Mouse (Mus musculus) kidney, postnatal 10 days (tissue): ENCODE measurements around the gene Tbc1d10c.

Source experiments
- DNase-seq: peaks from one replicate; pipeline ENCODE4 v3.0.0; 2021; ENCODE audit warnings: mixed read lengths

The Tbc1d10c gene

DNA sequence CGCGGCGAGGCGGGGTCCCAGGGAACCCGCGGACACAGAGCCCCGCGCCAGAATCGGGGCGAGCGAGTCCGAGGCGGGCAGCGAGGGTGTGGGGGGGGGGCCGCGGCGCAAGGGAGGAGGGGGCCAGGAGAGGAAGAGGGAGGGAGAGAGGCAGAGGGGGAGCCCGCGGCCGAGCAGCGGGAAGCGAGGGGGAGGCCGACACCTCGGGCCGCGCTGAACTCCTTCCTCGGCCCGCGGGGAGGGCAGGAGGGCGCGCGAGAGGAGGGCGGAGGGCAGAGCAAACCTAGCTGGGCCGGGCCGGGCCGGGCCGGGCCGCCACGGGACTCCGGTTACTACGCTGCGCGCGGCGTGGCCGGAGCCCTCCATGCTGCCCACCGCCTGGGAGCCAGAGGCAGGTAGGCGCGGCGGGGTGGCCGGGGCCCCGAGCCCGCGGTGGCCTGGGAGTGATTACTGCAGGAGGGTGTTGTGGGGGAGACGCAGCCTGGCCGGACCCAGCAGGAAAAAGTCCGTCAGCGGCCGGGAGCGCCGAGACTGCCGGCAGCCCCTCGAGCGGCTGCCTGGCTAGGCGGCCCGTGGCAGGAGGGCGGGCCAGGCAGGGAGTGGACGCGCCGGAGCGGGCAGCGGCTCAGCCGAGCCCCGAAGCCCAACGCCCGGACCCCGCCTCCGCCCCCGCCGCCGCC lies 23.8 kb upstream of the Tbc1d10c start:
- peak; percentile 71 for DNase-seq

DNA sequence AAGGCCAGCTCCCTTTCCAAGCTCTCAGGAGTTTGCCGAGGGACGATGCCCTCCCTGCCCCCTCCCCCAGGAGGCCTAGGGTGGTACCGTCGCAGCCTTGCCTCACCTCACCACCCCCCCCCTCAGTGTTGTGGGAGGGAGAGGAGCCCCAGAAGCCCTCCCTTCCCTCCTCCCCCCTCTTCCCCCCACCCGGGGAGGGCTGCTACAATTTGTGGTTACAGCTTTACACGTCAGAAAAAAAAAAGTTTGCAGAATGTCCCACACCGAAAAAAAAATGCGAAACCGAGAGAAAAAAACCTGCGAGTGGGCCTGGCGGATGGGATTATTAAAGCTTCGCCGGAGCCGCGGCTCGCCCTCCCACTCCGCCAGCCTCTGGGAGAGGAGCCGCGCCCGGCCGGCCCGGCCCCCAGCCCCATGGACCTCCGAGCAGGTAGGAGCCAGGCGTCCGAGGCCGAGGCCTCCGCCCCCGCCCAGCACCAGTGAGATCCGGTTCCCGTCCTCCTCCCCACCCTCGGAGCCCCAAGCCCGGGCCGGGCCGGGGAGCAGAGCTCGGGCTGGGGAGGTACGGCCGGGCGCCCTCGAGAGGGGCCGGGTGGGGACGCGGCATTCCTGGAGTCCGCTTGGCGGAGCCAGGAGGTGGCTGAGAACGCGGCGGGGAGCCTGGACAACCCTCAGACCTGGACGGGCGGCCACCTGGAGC lies 23.1 kb upstream of the Tbc1d10c start, which contains the start of the genes Clcf1 and AC109138.7:
Clcf1 (plus strand) TSS at position 168 of the 700 bp plus-strand sequence.
AC109138.7 (plus strand) TSS at position 287 of the 700 bp plus-strand sequence.
- peak; percentile 78 for DNase-seq

DNA sequence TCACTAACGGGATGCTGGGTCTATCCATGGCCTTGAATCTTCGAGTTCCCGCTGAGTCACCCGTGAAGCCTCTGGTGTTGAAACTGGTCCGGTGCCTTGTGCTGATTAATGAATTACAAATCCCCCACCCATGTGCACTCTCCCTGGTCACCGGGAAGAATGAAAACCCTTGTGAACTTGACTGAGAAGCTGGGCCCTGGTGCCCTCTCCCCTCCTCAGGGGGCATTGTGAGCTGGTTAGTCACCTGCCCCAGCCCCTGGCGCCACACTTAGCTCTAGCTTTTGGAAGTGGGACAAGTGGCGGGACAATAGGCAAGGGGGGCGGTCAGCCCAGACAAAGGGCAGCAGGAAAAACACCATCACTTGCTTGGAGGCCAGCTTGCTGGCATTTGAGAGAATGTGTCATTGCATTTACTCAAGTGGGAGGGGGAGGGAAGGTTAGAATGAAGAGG lies 22.5 kb upstream of the Tbc1d10c start:
- peak; percentile 67 for DNase-seq

DNA sequence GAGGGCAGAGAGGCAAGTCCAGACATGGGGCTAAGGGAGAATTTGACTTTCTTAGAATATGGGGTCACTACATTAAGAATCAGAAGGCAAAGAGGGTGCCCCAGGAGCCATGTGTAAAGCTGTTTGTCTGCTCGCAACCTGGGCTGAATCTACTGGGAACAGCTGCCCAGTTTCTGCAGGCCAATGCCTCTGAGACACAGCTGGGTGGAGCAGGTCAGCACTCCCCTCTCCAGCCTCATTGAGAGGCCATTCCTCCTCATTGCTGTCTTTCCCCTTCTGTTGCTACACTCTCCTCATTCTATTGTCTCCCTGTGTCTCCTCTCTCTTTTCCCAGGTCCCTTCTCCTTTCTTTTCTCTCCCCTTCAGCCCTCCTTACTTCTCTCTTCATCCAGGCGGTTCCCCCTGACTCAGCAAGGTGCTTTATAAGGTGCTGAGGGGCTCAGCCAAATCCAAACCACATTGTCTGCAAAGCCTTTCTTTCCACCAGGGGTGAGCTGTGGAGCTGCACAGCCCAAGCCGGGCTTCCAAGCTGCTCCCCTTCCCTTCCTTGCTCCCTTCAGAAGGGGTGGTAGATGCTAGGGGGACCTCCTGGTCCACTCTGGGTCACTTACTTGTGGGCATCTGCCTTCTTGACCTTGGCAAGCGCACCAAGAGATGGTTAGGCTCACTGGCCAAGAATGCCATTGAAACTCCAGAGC lies 21.0 kb upstream of the Tbc1d10c start:
- no peak for DNase-seq

DNA sequence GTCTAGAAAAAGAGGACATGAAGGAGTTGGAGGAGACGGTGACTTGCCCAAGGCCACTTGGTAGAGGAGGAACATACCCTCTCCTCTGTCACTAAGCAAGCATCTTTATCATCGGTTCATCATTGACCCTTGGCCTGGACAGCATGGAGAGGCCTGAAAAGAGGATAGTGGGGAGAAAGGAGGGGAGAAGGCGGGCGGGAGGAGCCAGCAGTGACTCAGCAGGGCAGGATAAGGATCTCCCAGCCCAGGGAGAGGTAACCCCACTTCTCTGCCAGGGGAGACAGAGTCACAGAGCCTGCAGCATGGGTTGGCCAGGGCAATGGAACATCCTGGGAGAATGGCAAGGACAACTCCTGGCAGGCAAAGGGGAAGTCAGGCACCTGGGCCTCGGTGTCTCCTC lies 17.5 kb upstream of the Tbc1d10c start:
- DNase-seq, result no peak

DNA sequence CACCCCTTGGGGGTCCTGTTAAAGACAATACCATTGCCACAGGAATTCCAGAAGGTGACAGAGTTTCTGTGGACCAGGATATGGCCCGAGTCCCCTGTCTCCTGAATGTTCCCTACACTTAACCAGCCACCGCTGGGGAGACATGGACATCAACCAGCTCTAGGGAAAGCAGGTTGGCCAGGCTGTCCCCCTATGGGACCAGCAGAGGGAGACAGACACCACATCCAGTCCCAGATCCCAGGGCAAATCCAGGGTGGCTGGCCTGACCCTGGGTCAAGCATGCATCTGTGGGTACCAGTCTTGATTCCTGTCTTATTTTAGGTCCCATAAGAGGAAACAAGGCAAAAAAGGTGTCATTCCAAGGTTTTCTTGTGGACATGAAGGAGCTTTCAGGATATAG lies 15.9 kb upstream of the Tbc1d10c start:
- DNase-seq, result peak; percentile 85

DNA sequence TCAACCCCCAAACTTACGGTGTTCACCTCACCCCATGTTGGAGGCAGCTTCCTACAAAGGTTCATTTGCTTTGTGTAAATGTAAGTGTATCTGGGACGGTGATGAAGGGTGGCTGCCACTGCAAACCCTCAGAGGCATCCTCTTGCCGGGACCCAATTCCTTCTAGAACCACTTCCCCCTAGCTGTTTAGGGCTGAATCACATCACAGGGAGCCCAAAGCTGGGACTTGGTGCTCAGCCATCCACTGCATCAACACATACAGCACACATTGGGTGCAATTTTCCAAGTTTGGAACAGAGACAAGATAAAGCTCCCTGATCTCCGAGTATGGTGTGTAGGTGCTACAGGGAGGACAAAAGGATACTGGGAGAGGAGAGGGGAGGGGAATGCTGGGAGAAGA lies 13.8 kb upstream of the Tbc1d10c start:
- no peak for DNase-seq

DNA sequence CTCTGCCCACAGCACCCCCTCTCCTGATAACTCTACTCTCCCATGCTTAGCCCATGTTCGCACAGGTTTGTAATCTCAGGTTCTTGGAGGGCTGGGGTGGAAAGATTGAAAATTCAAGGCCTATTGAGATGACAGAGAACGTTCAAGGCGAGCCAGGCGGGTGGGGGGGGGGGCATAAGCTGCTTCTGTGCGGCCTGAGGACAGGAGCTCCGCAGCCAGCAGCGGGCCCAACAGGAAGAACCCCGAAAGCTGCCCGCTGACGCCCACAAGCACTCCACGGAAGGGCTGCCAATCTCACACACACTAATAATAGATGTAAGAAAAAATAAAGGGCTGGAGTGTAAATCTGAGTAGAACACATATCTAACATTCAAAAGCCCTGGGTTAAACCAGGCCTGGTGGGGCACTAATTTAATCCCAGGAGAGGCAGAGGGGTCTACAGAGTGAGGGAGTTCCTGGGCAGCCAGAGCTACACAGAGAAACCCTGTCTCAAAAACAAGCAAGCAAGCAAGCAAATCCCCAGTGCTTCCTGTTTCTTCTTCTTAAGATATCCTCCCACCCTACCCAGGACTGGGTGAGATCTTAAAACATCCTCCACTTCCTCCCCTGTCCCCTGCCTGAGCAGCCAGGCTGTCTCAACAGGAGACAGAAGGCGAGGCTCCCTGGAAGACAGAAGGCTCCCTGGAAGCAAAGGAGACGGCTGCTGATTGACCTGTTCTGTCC lies 12.7 kb upstream of the Tbc1d10c start:
- no peak for DNase-seq

DNA sequence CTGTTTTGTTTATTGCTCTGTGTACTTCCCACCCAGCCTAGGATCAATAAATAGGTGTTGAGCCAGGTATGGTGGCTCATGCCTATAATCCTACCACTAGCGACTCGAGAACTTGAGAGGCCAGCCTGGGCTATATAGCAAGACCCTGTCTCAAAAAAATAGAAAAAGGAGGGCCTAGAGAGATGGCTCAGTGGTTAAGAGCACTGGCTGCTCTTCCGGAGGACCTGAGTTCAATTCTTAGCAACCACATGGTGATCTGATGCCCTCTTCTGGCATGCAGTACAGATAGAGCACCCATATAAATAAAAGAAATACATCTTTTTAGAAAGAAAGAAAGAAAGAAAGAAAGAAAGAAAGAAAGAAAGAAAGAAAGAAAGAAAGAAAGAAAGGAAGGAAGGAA lies 12.1 kb upstream of the Tbc1d10c start:
- DNase-seq, result no peak

DNA sequence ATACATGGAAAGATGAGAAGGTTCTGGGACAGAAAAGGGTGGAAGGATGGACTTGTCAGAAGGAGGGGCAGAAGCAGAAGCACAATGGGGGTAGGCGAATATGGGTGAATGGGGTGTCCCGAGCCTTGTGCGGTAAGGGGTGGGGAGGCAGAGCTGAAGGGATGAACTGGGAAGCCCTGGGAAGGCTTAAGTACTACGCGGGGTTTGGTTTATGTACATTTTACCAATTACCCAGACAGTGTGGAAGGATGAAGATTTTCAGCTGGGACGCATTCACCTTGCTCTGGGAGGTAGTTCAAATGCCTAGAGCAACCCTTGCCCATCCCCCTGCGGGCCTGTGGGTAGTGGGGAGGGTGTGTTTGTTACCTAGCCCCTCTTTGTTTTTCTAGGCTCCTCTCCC lies 11.1 kb upstream of the Tbc1d10c start:
- no peak for DNase-seq

DNA sequence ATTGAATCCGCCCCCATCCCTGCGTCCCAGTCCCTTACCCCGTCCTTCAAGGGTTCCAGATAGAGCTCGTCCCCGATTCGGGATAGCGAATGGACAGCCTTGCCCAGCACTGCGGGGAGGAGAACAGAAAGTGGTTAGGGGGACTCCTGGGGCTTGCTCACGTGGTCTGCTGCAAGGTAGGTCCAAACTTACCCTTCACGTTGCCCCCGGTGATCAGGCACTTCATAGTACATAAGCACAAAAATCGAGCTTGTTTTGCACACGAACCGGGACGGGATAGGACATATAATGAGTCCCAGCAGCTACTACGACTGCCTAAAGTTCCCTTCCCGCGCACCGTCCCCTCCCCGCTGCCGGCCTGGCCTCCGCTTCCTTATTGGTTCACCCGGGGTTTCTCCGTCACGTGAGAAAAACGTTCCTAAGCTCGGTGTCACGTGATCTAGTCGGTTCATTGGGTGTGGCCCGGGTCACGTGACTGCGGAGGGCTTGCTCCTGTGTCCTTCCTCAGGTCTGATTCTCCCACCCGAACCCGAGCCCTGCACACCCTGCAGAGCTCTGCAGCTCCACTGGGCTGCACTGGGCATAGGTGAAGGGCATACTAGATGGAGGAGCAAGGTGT lies 10.3 kb upstream of the Tbc1d10c start, which contains the start of gene Rad9a:
Rad9a (minus strand) TSS at position 372 of the 619 bp plus-strand sequence.
- peak; percentile 98 for DNase-seq

DNA sequence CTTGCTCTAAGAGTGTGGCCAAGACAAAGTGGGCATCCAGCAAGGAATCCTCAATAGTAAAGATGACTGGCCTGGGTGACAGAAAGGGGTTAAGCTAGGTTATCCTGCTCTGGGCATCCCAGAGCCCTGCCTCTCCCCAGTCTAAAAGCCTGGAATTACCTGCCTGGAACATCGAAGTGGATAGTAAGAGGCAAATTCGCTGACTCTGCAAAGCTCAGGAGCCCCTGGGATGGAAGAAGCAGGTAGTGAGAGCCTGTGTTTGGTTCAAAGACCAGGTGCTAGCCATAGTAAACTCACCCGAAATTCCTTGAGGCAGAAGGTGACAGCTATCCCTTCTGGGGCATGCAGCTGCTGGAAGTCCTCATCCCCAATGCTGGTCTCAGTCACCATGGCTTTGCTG lies 6.1 kb upstream of the Tbc1d10c start:
- no peak for DNase-seq

DNA sequence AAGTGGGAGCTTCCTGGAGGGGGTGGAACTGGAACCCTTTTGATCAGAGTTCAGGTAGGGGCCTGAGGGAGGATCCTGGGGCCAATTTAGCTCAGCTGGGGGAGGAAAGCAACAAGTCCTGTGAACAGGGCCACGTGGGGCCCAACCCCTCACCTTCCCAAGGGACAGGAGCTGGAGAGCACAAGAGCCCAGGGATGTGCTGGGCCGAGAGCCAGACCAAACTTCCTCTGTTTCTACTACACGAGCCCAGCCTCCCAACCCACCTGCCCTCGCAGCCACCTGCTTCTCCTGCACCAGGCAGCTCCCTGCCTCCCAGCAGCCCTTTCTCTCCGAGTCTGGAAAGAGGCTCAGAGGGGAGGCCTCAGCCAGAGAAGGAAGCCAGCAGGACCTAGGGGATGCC lies 5.5 kb upstream of the Tbc1d10c start:
- peak; percentile 54 for DNase-seq

DNA sequence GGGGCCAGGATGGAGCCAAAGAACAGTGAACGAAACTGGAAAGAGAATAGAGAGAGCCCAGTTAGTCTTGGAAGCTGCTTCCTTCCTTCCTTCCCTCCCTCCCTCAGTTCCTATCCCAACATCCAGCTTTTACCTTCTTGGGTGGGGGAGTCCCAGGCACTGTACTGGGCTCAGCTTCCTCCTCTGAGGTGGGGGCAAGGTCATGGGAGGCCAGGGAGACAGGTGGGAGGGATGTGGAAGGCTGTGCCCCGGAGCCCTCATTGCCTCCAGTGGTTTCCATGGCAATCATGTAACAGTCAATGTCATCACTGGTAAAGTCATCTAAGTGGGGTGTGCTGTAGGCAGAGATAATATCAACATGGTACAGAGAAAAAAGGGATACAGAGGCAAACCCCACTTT lies 5.0 kb upstream of the Tbc1d10c start:
- DNase-seq, result no peak

DNA sequence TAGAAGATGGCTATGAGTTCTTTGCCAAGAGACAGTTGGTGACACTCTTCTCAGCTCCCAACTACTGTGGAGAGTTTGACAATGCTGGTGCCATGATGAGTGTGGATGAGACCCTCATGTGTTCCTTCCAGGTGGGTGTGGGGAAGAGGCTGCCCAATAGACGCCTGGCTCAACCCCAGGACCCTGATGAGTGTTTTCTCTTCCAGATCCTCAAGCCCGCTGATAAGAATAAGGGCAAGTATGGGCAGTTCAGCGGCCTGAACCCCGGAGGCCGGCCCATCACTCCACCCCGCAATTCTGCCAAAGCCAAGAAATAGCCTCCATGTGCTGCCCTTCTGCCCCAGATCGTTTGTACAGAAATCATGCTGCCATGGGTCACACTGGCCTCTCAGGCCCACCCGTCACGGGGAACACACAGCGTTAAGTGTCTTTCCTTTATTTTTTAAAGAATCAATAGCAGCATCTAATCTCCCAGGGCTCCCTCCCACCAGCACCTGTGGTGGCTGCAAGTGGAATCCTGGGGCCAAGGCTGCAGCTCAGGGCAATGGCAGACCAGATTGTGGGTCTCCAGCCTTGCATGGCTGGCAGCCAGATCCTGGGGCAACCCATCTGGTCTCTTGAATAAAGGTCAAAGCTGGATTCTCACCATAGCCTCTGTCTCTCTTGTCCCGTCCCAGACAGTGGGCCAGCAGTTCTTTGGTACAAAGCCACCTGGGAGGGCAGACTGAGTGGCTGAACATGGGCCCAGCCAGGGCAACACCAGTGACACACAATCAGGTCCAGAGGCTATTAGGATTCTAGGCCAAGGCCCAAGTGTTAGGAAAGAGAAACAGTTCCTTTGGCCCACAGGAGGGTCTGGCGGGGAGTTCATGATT lies 3.9 kb upstream of the Tbc1d10c start:
- DNase-seq, result peak; percentile 35

DNA sequence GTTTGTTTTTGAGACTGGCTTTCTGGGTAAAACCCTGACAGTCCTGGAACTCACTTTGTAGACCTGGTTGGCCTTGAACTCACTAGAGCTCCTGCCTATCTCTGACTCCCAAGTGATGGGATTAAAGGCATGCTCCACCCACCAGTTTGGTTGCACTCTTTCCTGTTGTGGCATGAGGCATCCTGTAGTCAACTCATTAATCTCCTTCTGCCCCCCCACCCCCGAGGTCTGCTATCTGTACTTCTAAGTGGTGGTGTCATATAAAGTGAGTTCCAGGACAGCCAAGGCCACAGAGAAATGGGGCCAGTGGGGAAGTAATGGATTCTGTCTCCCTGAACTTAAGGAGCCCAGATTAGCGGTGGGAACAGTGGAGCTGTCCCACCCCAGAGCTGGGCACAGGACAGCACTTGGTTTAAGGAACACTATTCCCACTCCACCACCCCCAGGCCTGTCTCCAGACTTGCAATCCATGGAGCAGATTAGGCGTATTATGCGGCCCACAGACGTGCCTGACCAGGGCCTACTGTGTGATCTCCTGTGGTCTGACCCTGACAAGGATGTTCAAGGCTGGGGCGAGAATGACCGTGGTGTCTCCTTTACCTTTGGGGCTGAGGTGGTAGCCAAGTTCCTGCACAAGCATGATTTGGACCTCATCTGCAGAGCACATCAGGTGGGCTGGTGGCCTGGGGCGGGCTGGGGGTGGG lies 3.1 kb upstream of the Tbc1d10c start:
- no peak for DNase-seq

DNA sequence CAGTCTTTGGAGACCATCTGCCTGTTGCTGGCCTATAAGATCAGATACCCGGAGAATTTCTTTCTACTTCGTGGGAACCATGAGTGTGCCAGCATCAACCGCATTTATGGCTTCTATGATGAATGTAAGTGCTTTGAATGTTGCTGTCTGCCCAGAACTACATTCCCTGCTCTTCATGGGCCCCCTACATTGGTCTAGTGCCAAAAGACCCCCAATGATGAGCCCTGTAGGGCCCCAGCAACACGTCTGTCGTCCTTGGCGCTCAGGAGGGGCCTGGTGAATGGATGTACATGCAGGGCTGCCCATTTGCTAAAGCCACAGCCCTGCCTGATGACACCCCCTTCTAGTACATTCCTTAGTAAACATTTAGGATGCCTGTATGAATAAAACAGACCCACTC lies 2.0 kb upstream of the Tbc1d10c start:
- no peak for DNase-seq

DNA sequence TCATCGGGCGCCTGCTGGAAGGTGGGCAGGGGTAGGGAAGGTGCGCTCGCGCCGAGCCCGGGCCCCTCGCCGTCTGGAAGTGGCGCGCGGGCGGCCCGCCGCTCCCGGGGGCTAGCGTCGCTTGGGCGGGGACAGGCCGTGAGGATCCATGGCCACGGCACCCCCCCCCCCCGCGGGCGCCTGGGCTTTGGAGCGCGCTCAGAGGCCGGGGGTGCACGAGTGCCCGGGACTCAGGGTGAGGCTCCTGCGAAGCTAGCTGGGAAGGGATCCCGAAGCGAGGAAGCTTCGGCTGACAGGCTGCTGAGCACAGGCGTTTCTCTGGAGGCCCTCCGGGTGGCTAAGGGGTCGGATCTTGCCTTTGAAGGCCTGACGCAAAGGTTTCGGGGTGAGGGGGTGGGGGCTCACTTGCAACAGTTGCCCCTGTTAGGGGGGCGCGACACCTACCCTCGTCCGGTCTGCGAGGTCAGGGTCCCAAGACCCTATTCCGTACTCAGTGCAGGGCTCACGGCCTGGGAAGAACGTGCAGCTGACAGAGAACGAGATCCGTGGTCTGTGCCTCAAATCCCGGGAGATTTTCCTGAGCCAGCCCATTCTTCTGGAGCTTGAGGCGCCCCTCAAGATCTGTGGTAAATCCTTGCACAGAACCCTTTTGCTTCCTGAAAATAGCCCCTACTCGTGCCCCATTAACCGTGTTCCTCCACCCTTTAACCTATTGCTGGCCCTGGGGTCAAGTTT lies 1.3 kb upstream of the Tbc1d10c start:
- peak; percentile 55 for DNase-seq

DNA sequence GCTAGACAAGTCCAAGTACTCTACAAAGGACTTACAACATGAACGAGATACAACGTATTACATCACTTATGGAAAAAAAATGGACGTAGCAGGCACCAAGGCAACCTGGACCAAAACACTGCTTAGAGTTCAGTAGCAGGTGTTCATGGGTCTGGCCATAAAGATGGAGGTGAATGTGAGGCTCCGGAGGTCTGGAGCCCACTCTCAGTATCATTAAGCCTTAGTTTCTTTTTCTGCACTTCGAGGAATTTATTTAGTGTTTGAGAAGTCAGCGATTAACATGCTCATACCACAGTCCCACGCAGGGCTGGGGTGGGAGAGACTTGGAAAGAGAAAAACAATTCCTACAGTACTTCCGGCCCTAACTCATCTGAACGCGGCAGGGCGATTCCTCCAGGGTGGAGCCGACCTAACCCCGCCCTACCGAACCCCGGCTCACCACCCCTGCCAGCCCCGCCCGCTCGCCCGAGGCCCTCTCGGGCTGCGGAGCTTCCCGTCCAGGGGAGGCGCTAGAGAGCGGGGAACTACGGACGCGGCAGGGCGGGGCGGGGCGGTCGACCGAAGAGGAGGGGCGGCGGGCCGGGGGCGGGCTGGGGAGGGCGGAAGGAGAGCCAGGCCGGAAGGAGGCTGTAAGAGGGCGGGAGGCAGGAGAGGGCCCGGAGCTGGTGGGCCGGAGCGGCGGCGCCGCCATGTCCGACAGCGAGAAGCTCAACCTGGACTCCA lies 605 bp upstream of the Tbc1d10c start, which contains the start of gene Ppp1ca:
Ppp1ca (plus strand) TSS at position 538 of the 723 bp plus-strand sequence.
- peak; percentile 99 for DNase-seq
